Mouse (Mus musculus) left cerebral cortex, postnatal 10 days (tissue): ENCODE results near the gene Gm49369. TPM values are rescaled to one million over a fixed set of nuclear protein-coding genes. Genes with fewer than 3 reads are reported as not detected.
"Not testable (repeated sequence)": the region's sequence is repeated elsewhere in the genome, so short reads cannot be mapped to it uniquely, and the experiment has no call there.

Experiments
- DNase-seq, 2 experiments: peaks; one replicate each; pipeline ENCODE4 v3.0.0; 2021 to 2022; ENCODE audit warnings: low spot score in 2 of 2, mixed read lengths in 1 of 2; ENCODE audit errors: extremely low spot score in 1 of 2
- intact Hi-C: fragments of 180-260 bp; cut with DNase I; formaldehyde crosslinking; loops from one replicate; pipeline ENCODE4 v1.15.1; 2025
- total RNA-seq, 2 experiments: library from RNA; stranded (reverse); gene quantifications; 2 replicates each; pipeline ENCODE4 v1.2.3; 2021

The Gm49369 gene
- total RNA-seq: 1 to 10 TPM in 1 of 2 experiments, not detected in 1; 1.9 TPM

GRCm38 (mm10) chr7:142382567-142382966, at the start of gene Gm49369:
Gm49369 (minus strand) TSS chr7:142382667.
- intact Hi-C loops: no loop called here
- peak in 1 of 2 experiments; percentile 38 for DNase-seq

- DNase-seq: no peak
- intact Hi-C loops: loop anchor here (10.0 kb wide), 1 partner anchor 244 kb away; no protein-coding TSS in a partner anchor
Observed at GRCm38 (mm10) chr7:142431106-142431505, 48.6 kb upstream of the Gm49369 start.

- peak; percentile 57 to 89 for DNase-seq
- intact Hi-C loops: loop anchor here (10.0 kb wide), 1 partner anchor 245 kb away; no protein-coding TSS in a partner anchor
Observed at GRCm38 (mm10) chr7:142430160-142430678, 47.8 kb upstream of the Gm49369 start.

GRCm38 (mm10) chr7:142428213-142428612, 45.7 kb upstream of the Gm49369 start:
- DNase-seq: peak in 1 of 2 experiments; percentile 73
- intact Hi-C loops: no loop called here

- intact Hi-C loops: no loop called here
- DNase-seq: peak in 1 of 2 experiments; percentile 58
Observed at GRCm38 (mm10) chr7:142425641-142426213, 43.3 kb upstream of the Gm49369 start.

DNA sequence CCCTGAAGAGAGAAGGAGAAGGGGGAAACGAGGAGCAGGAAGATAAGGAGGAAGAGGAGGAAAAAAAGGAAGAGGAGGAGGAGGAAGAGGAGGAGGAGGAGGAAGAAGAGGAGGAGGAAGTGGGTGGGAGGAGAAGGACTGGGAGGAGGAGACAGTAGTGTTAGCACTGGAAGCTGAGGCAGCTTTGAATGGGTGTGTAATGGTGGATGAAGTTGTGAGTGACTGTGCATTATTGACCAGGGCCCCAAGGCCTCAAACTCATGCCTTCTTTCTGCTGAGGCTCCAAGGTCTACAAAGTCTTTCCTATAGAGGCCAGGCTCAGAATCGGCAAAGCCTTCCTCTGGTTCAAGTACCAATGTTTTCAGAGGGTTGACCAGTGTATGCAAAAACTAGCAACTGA, 39.4 kb upstream of the Gm49369 start:
- intact Hi-C loops: no loop called here
- no peak for DNase-seq

DNA sequence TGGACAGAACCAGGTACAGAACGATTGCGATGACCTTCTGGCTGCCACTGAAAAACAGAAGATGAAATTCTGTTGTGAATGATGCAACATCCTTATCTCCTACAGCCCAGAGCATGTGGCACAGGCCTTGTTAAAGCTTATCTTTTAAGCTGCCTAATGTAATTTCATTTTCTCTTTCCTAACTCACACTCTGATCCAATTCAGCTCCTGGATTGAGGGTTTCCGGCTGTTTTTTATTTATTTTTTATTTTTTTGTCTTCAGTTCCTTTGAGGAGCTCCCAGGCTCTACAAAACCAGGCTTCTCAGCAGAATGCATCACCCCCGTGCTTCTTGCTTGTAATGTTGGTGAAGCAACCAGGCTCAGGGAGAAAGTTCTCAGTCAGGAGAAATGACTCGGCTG, 37.4 kb upstream of the Gm49369 start:
- intact Hi-C loops: no loop called here
- no peak for DNase-seq

GRCm38 (mm10) chr7:142418679-142419078, 36.2 kb upstream of the Gm49369 start:
- DNase-seq: no peak
- intact Hi-C loops: no loop called here

- no peak for DNase-seq
- intact Hi-C loops: no loop called here
Observed at GRCm38 (mm10) chr7:142418027-142418426, 35.6 kb upstream of the Gm49369 start.

DNA sequence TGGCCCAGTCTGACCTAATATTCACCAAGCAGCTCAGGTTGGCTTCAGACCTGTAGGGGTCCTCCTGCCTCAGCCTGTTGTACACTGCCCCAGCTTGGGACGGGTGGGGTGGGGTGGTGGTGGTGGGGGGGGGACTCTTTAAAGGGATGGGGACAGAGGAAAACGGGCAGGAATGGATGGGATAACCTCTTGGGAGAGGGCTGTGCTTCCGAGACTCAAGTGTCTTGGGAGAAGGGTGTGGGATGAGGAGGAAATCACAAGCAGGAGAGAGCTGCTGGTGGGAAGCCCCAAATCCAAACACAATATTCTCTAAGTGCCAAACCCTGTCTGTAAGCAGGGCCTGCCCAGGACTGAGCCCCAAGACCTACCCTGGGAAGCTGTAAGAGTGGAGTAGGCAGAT, 33.8 kb upstream of the Gm49369 start:
- intact Hi-C loops: no loop called here
- no peak for DNase-seq

DNA sequence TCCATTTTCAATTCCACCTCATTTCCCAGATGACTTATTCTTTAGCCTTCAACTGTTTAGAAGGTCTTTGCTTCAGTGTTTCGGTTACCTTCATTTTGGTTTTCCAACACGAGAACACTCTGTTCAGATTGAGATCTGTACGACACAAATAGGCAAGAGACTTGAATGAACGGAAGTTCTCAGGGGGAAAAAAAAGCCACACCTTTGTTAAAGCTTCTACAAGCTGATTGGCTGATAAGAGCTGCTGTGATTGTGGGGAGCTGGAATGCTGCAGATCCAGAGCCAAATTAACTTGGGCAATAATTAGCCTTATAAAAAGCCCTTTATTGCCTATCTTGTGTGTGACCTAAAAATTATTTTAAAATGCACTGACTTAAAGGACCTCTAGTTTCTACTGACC, 32.8 kb upstream of the Gm49369 start:
- intact Hi-C loops: no loop called here
- DNase-seq: no peak

DNA sequence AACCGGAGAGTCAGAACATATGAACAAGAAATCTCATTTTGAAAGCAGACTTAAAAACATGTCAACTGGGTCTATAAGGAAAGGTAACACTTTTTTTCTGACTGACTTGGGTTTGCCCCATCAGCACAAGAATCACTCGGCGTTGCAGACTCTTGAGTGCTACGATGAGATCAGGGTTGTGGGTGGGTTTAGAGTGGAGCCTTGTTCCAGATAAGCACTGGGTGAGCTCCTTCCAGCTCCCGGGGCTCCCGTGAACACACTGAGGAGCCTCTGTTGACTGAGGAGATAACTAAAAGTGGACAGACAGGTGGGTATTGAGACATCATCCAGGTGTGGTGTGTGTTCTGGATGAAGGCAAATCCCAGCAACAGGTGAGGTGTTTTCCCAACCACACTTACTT, 30.8 kb upstream of the Gm49369 start:
- no peak for DNase-seq
- intact Hi-C loops: no loop called here

GRCm38 (mm10) chr7:142409603-142410002, 27.1 kb upstream of the Gm49369 start:
- DNase-seq: no peak
- intact Hi-C loops: no loop called here

GRCm38 (mm10) chr7:142408686-142409085, 26.2 kb upstream of the Gm49369 start:
- intact Hi-C loops: no loop called here
- no peak for DNase-seq

DNA sequence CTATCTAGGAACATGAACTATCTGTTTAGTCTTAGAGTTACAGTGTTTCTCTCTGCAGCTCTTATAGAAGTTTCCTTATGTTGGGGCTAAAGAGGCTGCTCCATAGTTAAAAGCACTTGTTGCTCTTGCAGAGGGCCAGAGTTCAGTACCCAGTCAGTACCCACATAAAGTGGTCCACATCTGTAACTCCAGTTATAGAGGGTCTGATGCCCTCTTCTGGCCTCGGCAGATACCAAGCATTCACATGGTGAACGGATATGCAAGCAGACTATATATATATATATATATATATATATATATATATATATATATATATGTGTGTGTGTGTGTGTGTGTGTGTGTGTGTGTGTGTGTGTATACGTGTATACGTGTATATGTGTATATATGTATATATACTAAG, 25.5 kb upstream of the Gm49369 start:
- intact Hi-C loops: no loop called here
- no peak for DNase-seq

GRCm38 (mm10) chr7:142405134-142405533, 22.7 kb upstream of the Gm49369 start:
- intact Hi-C loops, DNase-seq: not testable (repeated sequence)

- intact Hi-C loops: no loop called here
- no peak for DNase-seq
Observed at GRCm38 (mm10) chr7:142403591-142403990, 21.1 kb upstream of the Gm49369 start.

- intact Hi-C loops: no loop called here
- peak in 1 of 2 experiments; percentile 61 for DNase-seq
Observed at GRCm38 (mm10) chr7:142400750-142401142, 18.3 kb upstream of the Gm49369 start.

DNA sequence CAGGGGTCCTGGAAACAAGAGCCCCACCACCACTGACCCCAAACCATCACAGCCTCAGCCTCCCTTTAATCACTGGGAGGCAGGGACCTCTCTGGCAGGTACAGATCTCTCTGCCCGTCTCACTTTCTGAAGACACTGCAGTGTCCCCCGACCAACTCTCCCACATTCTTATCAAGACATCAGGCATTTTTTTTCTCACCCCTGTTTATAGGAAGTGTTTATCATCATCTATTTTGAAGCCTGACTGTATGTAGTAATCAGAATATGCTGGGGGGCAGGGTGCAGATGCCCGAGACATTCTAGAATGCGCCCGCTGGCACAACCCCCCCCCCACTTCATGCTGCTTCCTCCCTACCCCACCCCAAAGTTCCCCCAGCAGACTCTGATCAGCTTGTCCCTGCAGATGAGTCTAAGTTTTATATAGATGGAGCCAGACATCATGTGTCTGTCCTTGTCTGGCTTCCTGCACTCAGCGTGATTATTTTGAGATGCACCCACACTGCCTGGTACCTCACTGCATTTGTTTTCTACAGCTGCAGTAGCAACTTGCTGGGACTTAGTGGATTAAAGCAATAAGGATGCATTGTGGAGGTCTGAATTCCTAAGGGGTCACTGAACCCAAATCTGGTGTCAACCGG, 17.8 kb upstream of the Gm49369 start:
- DNase-seq: no peak
- intact Hi-C loops: no loop called here

GRCm38 (mm10) chr7:142399250-142399649, 16.8 kb upstream of the Gm49369 start:
- intact Hi-C loops: no loop called here
- DNase-seq: no peak
